Mouse (Mus musculus) limb, embryonic 11.5 days (tissue): Measurements from ENCODE around the gene Mboat1. TPM values are rescaled to one million over a fixed set of nuclear protein-coding genes. Genes with fewer than 3 reads are reported as not detected.

ENCODE experiments used
- ATAC-seq: fragments of 200-750 bp; cut with Nextera tagmentation; 2 replicates; pipeline ENCODE4 v1.8.0; 2017; ENCODE audit warnings: low read depth; ENCODE audit not compliant: insufficient number of reproducible peaks, low FRiP score, low TSS enrichment
- DNase-seq: peaks from one replicate; pipeline ENCODE4 v3.0.0-alpha.2; 2015; ENCODE audit warnings: low spot score
- H3K27ac ChIP-seq: fragments of 300-500 bp; sonication (generic); replicated peaks from 2 replicates; pipeline ENCODE4 v1.5.1; 2014; ENCODE audit warnings: low read depth, mild to moderate bottlenecking, low read length
- H3K27me3 ChIP-seq: fragments of 300-500 bp; sonication (generic); 2 replicates; pipeline ENCODE4 v1.6.1; 2014; ENCODE audit warnings: mild to moderate bottlenecking, low read length, mixed read lengths; ENCODE audit not compliant: control insufficient read depth, insufficient read depth
- H3K36me3 ChIP-seq: fragments of 300-500 bp; sonication (generic); 2 replicates; pipeline ENCODE4 v1.6.1; 2014; ENCODE audit warnings: mild to moderate bottlenecking, low read length, moderate library complexity, mixed read lengths; ENCODE audit not compliant: control insufficient read depth, insufficient read depth
- H3K4me1 ChIP-seq: fragments of 300-500 bp; sonication (generic); 2 replicates; pipeline ENCODE4 v1.6.1; 2014; ENCODE audit warnings: low read length, mixed read lengths; ENCODE audit not compliant: control insufficient read depth, insufficient read depth
- H3K4me2 ChIP-seq: fragments of 300-500 bp; sonication (generic); 2 replicates; pipeline ENCODE4 v1.6.1; 2014; ENCODE audit warnings: low read depth, mild to moderate bottlenecking, moderate library complexity; ENCODE audit not compliant: severe bottlenecking
- H3K4me3 ChIP-seq: fragments of 300-500 bp; sonication (generic); 2 replicates; pipeline ENCODE4 v1.5.1; 2014; ENCODE audit warnings: low read depth, low read length
- H3K9ac ChIP-seq: fragments of 300-500 bp; sonication (generic); 2 replicates; pipeline ENCODE4 v1.6.1; 2014; ENCODE audit warnings: mild to moderate bottlenecking, low read length
- H3K9me3 ChIP-seq: fragments of 300-500 bp; sonication (generic); 2 replicates; pipeline ENCODE4 v1.6.1; 2016; ENCODE audit warnings: low read length; ENCODE audit not compliant: control insufficient read depth
- WGBS: fragments of 180-500 bp; shearing (Covaris S2); extraction: QIAGEN DNeasy Blood & Tissue Kit; methylation state at CpG from one replicate; pipeline ENCODE4 v1.1.7; 2014; 5-methylcytosine and 5-hydroxymethylcytosine counted together
- polyA plus RNA-seq: library from polyadenylated mRNA; unstranded; fragments of >200 nt; fragmentation: Nextera tagmentation; extraction: Ambion mirVana; gene quantifications from 2 replicates; pipeline ENCODE4 v1.2.1, GENCODE M21; 2014

Gene Mboat1
- polyA plus RNA-seq, 1 experiment from 2014 or later = 4.4 TPM

DNA sequence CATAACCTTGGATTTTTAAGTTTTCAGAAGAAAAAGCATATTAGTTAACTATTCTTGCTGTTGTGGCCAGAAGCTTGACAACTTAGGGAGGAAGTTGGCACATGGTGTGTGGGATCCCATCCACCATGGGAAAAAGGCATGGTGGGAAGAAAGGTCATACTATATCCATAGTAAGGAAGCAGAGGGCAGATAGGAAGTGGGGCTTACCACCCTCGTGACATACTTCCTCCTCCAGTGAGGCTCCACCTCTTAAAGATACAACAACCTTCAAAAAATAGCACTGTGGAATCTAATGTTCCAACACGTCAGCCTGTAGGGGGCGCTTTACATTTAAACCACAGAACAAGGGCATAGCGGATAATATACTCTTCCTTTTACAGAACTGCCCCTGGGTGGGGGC, 57.1 kb downstream of the Mboat1 start:
- Histone ChIP-seq H3K27ac (no peak overlapping the region), H3K9me3 (no peaks in the 10 kb centered on the region), H3K4me1 (no peaks in the 10 kb centered on the region), H3K9ac (no peak overlapping the region), H3K36me3 (no peaks in the 10 kb centered on the region), H3K4me2 (no peak overlapping the region), H3K4me3 (no peak overlapping the region), H3K27me3 (no peaks in the 10 kb centered on the region)
- 66% methylated on average over 4 of the region's 4 CpGs for WGBS
- ATAC-seq (no peak), DNase-seq (no peak)

DNA sequence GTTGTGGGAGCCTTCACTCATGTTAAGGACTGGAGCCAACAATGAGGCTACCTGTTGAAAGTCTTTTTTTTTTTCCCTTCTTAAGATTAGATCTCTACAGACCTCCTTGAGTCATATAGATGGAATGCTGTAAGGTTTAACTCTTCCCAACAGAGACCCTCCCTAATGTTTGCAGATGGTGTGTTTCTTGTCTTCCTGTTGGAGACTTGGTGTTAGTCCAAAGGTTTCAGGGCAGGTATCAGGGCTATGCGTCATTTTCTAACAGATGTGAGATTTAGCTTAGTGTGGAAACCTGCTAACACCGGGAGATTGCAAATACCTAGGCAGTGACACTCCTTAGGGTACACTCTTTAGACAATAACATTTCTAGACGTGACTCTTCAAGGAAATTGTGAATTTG, 58.5 kb downstream of the Mboat1 start:
- 87% methylated on average over 3 of the region's 3 CpGs for WGBS
- no peak for ATAC-seq
- H3K27ac ChIP-seq = no peak overlapping the region

DNA sequence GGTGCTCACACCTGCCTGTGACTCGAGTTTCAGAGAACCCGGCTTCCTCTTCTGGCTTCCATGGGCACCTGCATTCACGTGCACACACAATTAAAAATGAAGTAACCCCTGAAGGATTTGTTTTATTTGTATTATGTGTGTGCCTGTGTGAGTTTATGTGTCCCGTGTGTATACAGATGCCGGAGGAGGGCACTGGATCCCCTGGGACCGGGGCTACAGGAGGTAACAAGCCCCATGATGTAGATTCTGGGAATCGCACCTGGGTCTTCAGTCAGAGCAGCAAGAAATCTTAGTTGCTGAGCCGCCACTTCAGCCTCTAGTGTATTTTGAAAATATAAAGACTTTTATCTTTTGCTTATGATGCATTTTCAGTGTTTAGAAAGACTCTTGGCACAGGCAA, 60.4 kb downstream of the Mboat1 start:
- ATAC-seq (no peak), DNase-seq (no peak)
- Histone ChIP-seq H3K27me3 (no peaks in the 10 kb centered on the region), H3K9me3 (no peaks in the 10 kb centered on the region), H3K4me1 (no peaks in the 10 kb centered on the region), H3K4me2 (no peak overlapping the region), H3K9ac (no peak overlapping the region), H3K27ac (no peak overlapping the region), H3K4me3 (no peak overlapping the region), H3K36me3 (no peaks in the 10 kb centered on the region)
- 84% methylated on average over 8 of the region's 8 CpGs for WGBS

More for the DNA sequence above, 58.5 kb downstream of the Mboat1 start:
- Histone ChIP-seq H3K36me3 (no peaks in the 10 kb centered on the region), H3K4me1 (no peaks in the 10 kb centered on the region), H3K4me3 (no peak overlapping the region), H3K27me3 (no peaks in the 10 kb centered on the region), H3K9me3 (no peaks in the 10 kb centered on the region), H3K9ac (no peak overlapping the region), H3K4me2 (no peak overlapping the region)
- DNase-seq = no peak

DNA sequence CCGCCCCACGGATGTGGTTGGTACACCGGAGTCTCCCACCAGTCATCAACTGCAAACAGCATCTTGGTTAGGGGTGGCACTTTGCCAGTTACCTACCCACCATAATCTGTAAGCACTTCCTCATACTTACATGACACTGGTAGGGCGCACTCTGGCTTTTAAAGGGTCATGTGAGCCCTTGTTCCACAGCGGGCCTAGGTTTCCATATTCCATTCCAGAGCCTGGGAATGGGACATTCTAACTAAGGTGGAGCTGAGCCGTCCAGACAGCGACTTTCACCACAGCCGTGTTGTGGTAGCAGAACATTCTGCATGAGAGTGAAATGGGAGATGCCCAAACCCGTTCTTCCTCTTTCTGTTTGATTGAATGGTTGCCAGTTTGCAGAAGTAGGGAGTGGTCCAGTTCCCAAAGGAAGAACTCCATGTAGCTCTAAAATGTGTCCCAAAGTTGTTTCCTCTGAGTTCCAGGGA, 61.8 kb downstream of the Mboat1 start:
- 91% methylated on average over 9 of the region's 9 CpGs for WGBS

DNA sequence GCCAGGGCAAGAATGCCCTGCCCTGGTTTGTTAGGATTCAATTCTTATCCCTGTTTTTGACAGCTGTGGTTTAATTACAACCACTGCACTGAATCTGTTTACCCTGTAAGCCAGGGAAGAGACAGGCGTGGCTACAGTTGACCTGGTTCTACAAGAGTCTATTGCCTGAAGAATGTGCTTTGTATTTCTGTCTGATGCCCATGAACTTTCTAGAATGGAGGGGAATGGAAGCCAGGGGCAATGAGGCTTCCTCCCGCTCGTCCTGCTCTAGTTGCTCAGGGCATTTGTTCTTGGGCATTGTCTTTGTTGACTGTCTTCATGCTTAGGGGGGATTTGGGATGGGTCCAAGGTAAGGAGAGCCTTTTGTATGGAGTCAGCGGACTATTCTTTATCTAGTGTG, 63.5 kb downstream of the Mboat1 start:
- no peaks in the 10 kb centered on the region for H3K9me3 ChIP-seq
- no peak overlapping the region for H3K9ac ChIP-seq
- DNase-seq (no peak), ATAC-seq (no peak)
- WGBS = 83% methylated on average over 4 of the region's 4 CpGs
- H3K36me3 ChIP-seq = no peaks in the 10 kb centered on the region
- H3K4me2 ChIP-seq = no peak overlapping the region
- H3K4me1 ChIP-seq = no peaks in the 10 kb centered on the region
- no peak overlapping the region for H3K27ac ChIP-seq
- no peak overlapping the region for H3K4me3 ChIP-seq
- H3K27me3 ChIP-seq = no peaks in the 10 kb centered on the region

More for the DNA sequence above, 61.8 kb downstream of the Mboat1 start:
- no peaks in the 10 kb centered on the region for H3K27me3 ChIP-seq
- H3K4me2 ChIP-seq = no peak overlapping the region
- no peaks in the 10 kb centered on the region for H3K4me1 ChIP-seq
- no peaks in the 10 kb centered on the region for H3K36me3 ChIP-seq
- H3K27ac ChIP-seq = no peak overlapping the region
- no peaks in the 10 kb centered on the region for H3K9me3 ChIP-seq
- ATAC-seq (no peak), DNase-seq (no peak)
- H3K4me3 ChIP-seq = no peak overlapping the region
- no peak overlapping the region for H3K9ac ChIP-seq

DNA sequence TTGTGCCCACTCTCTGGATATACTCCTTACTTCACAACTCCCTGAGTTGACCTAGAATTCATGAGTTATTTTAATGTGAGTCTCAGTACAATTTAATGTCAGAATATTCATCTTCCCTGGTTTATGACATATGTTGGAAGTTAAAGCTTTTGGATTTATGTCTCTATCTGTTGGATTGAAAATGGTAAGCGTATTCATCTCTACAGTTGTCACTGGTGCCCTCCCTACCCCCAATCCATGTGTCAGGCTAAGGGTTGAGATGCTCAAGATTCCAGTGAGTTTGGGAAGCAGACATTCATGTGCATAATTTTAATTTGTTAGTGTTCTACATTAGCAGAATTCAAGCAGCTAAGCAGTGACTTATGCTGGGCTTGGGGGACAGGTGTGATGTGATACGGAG, 64.4 kb downstream of the Mboat1 start:
- Histone ChIP-seq H3K4me3 (no peak overlapping the region), H3K27ac (no peak overlapping the region), H3K4me2 (no peak overlapping the region), H3K9me3 (no peaks in the 10 kb centered on the region), H3K4me1 (no peaks in the 10 kb centered on the region), H3K36me3 (no peaks in the 10 kb centered on the region), H3K27me3 (no peaks in the 10 kb centered on the region), H3K9ac (no peak overlapping the region)
- DNase-seq = no peak
- WGBS = 98% methylated on average over 2 of the region's 2 CpGs
- no peak for ATAC-seq

DNA sequence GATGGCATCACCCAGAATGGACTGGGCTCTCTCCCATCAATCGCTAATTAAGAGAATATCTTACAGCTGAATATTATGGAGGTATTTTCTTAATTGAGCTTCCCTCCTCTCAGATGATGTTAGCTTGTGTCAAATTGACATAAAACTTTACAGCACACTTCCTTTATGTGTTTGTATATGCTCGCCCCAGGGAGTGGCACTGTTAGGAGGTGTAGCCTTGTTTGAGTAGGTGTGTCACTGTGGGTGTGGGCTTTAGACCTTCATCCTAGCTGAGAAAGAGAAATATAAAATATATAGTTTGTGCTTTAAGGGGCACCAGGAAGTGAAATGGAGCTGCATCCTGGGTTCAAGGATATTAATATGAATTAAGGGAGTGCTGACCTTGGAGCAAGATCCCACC, 66.7 kb downstream of the Mboat1 start:
- H3K4me2 ChIP-seq = no peak overlapping the region
- H3K9ac ChIP-seq = no peak overlapping the region
- no peaks in the 10 kb centered on the region for H3K27me3 ChIP-seq
- H3K9me3 ChIP-seq = no peaks in the 10 kb centered on the region
- H3K4me1 ChIP-seq = no peaks in the 10 kb centered on the region
- 91% methylated on average over 2 of the region's 2 CpGs for WGBS
- H3K4me3 ChIP-seq = no peak overlapping the region
- no peak for DNase-seq
- no peaks in the 10 kb centered on the region for H3K36me3 ChIP-seq
- H3K27ac ChIP-seq = no peak overlapping the region
- no peak for ATAC-seq

DNA sequence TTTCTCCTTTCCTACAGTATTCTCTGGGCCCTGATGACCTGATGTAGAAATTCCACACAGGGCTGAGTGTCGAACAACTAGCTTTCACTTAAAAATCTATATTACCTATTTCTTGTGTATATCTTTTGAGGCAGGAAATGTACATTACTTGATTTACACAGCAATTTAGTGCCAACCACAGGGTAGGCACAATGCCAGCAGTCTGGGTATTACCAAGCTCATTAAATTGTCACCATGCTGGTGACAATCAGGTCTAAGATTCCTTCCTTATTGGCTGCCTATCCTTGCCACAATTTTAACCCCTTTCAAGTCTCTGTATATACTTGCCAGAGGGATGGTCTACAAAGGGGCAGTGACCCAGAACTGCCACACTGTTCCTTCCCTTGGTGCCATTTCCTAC, 71.9 kb downstream of the Mboat1 start:
- no peak for ATAC-seq
- no peak overlapping the region for H3K4me3 ChIP-seq
- 79% methylated on average over 1 of the region's 1 CpGs for WGBS

DNA sequence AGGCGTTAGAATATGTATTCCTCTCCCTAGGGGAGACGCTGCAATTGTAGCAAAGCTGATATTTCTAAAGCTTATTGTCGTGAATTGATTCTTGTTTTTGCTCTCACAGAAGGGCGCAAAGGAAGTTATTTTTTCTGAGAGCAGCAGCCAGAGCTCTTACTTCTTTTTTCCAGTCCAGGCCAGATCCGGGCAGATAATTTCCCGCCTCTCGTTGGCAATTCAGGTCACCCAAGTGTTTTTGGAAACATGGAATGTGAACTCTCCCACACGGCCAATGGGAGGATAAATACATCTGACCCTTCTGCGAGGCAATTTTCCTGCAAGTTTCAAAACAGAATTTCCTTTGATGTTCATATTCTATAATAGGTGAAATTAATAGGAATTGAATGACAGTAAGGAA, 77.0 kb downstream of the Mboat1 start:
- no peaks in the 10 kb centered on the region for H3K27me3 ChIP-seq
- ATAC-seq = no peak
- H3K27ac ChIP-seq = no peak overlapping the region
- no peak for DNase-seq
- no peak overlapping the region for H3K4me2 ChIP-seq
- no peak overlapping the region for H3K9ac ChIP-seq
- 84% methylated on average over 9 of the region's 9 CpGs for WGBS
- H3K4me3 ChIP-seq = no peak overlapping the region
- H3K36me3 ChIP-seq = no peaks in the 10 kb centered on the region
- no peaks in the 10 kb centered on the region for H3K4me1 ChIP-seq
- H3K9me3 ChIP-seq = no peaks in the 10 kb centered on the region

More for the DNA sequence above, 71.9 kb downstream of the Mboat1 start:
- H3K9ac ChIP-seq = no peak overlapping the region
- no peaks in the 10 kb centered on the region for H3K9me3 ChIP-seq
- H3K4me2 ChIP-seq = no peak overlapping the region
- DNase-seq = no peak
- H3K4me1 ChIP-seq = no peaks in the 10 kb centered on the region
- H3K27ac ChIP-seq = no peak overlapping the region
- H3K36me3 ChIP-seq = no peaks in the 10 kb centered on the region
- no peaks in the 10 kb centered on the region for H3K27me3 ChIP-seq
